8 mouse cellular contexts compared by ENCODE assay signal in the genomic region with DNA sequence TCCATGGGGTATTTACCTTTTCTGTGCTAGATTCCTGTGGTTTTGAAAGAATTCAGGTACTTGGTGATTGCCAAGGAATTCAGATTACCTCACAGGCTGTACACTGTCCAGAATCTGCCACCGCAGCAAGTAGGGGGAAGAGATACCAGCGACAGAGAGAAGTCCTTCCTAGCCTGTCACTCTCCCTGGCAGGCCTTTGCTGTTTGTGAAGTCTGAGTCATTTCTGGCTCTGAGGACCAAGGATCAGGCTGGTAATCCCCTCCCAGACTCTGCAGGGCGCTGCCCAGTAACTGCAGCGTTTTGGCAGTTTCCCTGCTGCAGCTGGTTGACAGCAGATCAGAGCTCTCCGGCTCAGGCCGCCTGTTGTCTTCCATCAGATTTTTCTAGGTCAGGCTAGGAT. TPM values are rescaled to one million over a fixed set of nuclear protein-coding genes. Genes with fewer than 3 reads are reported as not detected.
DNase-seq lines count a peak whose midpoint lies in the region; ATAC-seq and TF ChIP-seq lines count a peak whose summit lies in the region.

No protein-coding gene starts in this region.

- H3K27ac ChIP-seq in midbrain, embryonic 15.5 days, result 0 out of 2 replicates have a peak overlapping the region, but pooled peaks have one; percentile 38

- no peak overlapping the region for H3K4me3 ChIP-seq in midbrain, embryonic 15.5 days

- H3K27me3 ChIP-seq in midbrain, embryonic 15.5 days (replicated peaks), result no peaks in the 10 kb centered on the region

- H3K4me1 ChIP-seq in midbrain, embryonic 15.5 days, result peaks cover 10% of the 10 kb centered on the region

- 23% methylated on average over 6 of the region's 6 CpGs for WGBS in midbrain, embryonic 15.5 days

- no peaks in the 10 kb centered on the region for H3K36me3 ChIP-seq in midbrain, embryonic 15.5 days (replicated peaks)

- H3K9ac ChIP-seq in midbrain, embryonic 15.5 days, result no peak overlapping the region

- DNase-seq in embryo, embryonic 11 days, result peak; percentile 19
- no peak for DNase-seq in embryo, embryonic 10 days (ENCODE audit: low spot score)
- peak; percentile 90 for DNase-seq in brain, embryonic 14.5 days (ENCODE audit: low read depth)
- DNase-seq in frontal cortex, postnatal 36 days (ENCODE audit: low spot score in 2 of 2), result peak; percentile 21 to 51
- peak; percentile 85 for DNase-seq in layer of hippocampus, adult 9-11 months
- DNase-seq in spleen, postnatal 4 days (ENCODE audit: low spot score in 2 of 2), result no peak

- no peak for TF ChIP-seq CTCF in brain, embryonic 14.5 days (IDR thresholded peaks at IDR 0.05; ENCODE audit: borderline replicate concordance, extremely low read depth, insufficient read depth, insufficient read length)

- H3K4me2 ChIP-seq in midbrain, embryonic 15.5 days, result no peak overlapping the region

- ATAC-seq in midbrain, embryonic 15.5 days (replicated peaks), result no peak; the same call in 1 of the 2 replicates
- ATAC-seq in activated CD4-positive, CD25-positive, alpha-beta regulatory T cell, adult 4 months, result no peak

- no peaks in the 10 kb centered on the region for H3K9me3 ChIP-seq in midbrain, embryonic 15.5 days

- TF ChIP-seq POLR2A in brain, embryonic 14.5 days (IDR thresholded peaks at IDR 0.05; ENCODE audit: borderline replicate concordance, extremely low read depth, insufficient read depth, insufficient read length, poor library complexity, severe bottlenecking), result no peak

RNA-seq across cellular contexts. Expression of gene Ttll5, which starts 45.0 kb away (rescaled TPM):
- polyA plus RNA-seq in brain, embryonic 14.5 days (2012; rRNA removed), result 19.7 and 22.2 TPM in 2 replicates
- 12.1 and 13.7 TPM in 2 replicates for polyA plus RNA-seq in midbrain, embryonic 15.5 days (2015; fragmentation: Nextera tagmentation; extraction: Ambion mirVana)
- polyA plus RNA-seq in activated CD4-positive, CD25-positive, alpha-beta regulatory T cell, adult 4 months (2017; shearing (Covaris generic)), result 10 to 100 TPM in 1 of 2 experiments, 1 to 10 TPM in 1; 8.3 to 10.4 TPM

RNA-seq across cellular contexts. Expression of gene Erg28, which starts 45.1 kb away (rescaled TPM):
- polyA plus RNA-seq in brain, embryonic 14.5 days (2012; rRNA removed), result 53.8 and 71.7 TPM in 2 replicates
- 104 TPM in 2 replicates for polyA plus RNA-seq in midbrain, embryonic 15.5 days (2015; fragmentation: Nextera tagmentation; extraction: Ambion mirVana)
- 100 to 1,000 TPM; 149 to 162 TPM for polyA plus RNA-seq in activated CD4-positive, CD25-positive, alpha-beta regulatory T cell, adult 4 months (2017; shearing (Covaris generic))

Comparison
In these comparisons a context has a peak if more than half of its experiments do, and no peak if none do; other contexts are left out.
1. DNase-seq: peak in embryo, embryonic 11 days (single experiment), brain, embryonic 14.5 days (single experiment), frontal cortex, postnatal 36 days (2 of 2) and layer of hippocampus, adult 9-11 months (single experiment); none in embryo, embryonic 10 days (single experiment) and spleen, postnatal 4 days (0 of 2).